Mouse (Mus musculus) G1E (cell line): ENCODE measurements around the gene Sars2.

Experiments
- CTCF ChIP-seq: IDR thresholded peaks from 2 replicates; pipeline ENCODE4 v1.5.1; 2012; ENCODE audit warnings: low read depth, low read length, inconsistent platforms, mixed read lengths
- GATA1 ChIP-seq: IDR thresholded peaks from 2 replicates; pipeline ENCODE4 v1.6.1; 2012; ENCODE audit warnings: borderline replicate concordance, low read length, inconsistent platforms, mixed read lengths
- GATA2 ChIP-seq: IDR thresholded peaks from 2 replicates; pipeline ENCODE4 v1.6.1; 2012; ENCODE audit warnings: low read depth, low read length, inconsistent platforms, borderline replicate concordance
- POLR2AphosphoS5 ChIP-seq: IDR thresholded peaks from 2 replicates; pipeline ENCODE4 v1.6.1; 2012; ENCODE audit warnings: low read depth, low read length, inconsistent platforms; ENCODE audit not compliant: insufficient replicate concordance
- TAL1 ChIP-seq: conservative IDR thresholded peaks from 2 replicates; pipeline ENCODE4 v1.6.1; 2012; ENCODE audit warnings: low read depth, low read length, inconsistent platforms, mixed read lengths

GRCm38 (mm10) chr7:28795832-28796231 is 54.0 kb downstream of the Sars2 start:
- TF ChIP-seq CTCF (no peak), GATA2 (no peak), GATA1 (no peak), TAL1 (no peak), POLR2AphosphoS5 (no peak)
